Mouse (Mus musculus) testis, adult 2 months (tissue): ENCODE data around the gene Cyp2d26. TPM values are rescaled to one million over a fixed set of nuclear protein-coding genes. Genes with fewer than 3 reads are reported as not detected.

Experiments
- H3K27ac ChIP-seq: fragments of 200-500 bp; 2 replicates; pipeline ENCODE4 v1.5.1; 2012; ENCODE audit warnings: low read depth, low read length; ENCODE audit not compliant: control insufficient read depth, insufficient read depth
- H3K27me3 ChIP-seq: fragments of 200-500 bp; 2 replicates; pipeline ENCODE4 v1.6.1; 2012; ENCODE audit warnings: mild to moderate bottlenecking, low read length, moderate library complexity; ENCODE audit not compliant: control insufficient read depth, insufficient read depth
- H3K36me3 ChIP-seq: fragments of 200-500 bp; 2 replicates; pipeline ENCODE4 v1.6.1; 2012; ENCODE audit warnings: mild to moderate bottlenecking, low read length; ENCODE audit not compliant: control insufficient read depth, insufficient read depth
- H3K4me1 ChIP-seq: fragments of 200-500 bp; 2 replicates; pipeline ENCODE4 v1.6.1; 2012; ENCODE audit warnings: low read length; ENCODE audit not compliant: control insufficient read depth, insufficient read depth
- H3K4me3 ChIP-seq: fragments of 200-500 bp; 2 replicates; pipeline ENCODE4 v1.5.1; 2012; ENCODE audit warnings: low read depth, mild to moderate bottlenecking, low read length, moderate library complexity, mixed read lengths; ENCODE audit not compliant: control insufficient read depth
- CTCF ChIP-seq: fragments of 200-500 bp; IDR thresholded peaks from 2 replicates; pipeline ENCODE4 v1.5.1; 2012; ENCODE audit warnings: low read depth, mild to moderate bottlenecking, inconsistent platforms, low read length, moderate library complexity; ENCODE audit not compliant: control insufficient read depth, insufficient read depth, insufficient replicate concordance
- POLR2A ChIP-seq: fragments of 200-500 bp; IDR thresholded peaks from 2 replicates; pipeline ENCODE4 v1.6.1; 2012; ENCODE audit warnings: low read depth, mild to moderate bottlenecking, inconsistent platforms, low read length, moderate library complexity; ENCODE audit not compliant: control insufficient read depth
- polyA plus RNA-seq: library from polyadenylated mRNA; depleted of rRNA; stranded (reverse); fragments of >200 nt; gene quantifications from 2 replicates; pipeline ENCODE4 v1.2.3, GENCODE M21; 2012; rRNA removed

Gene Cyp2d26
- polyA plus RNA-seq, 1 experiment, result 28.8 TPM

- Histone ChIP-seq H3K36me3 (no peaks in the 10 kb centered on the region), H3K27me3 (no peaks in the 10 kb centered on the region), H3K27ac (no peak within 1 kb of the TSS), H3K4me3 (no peak within 1 kb of the TSS), H3K4me1 (no peaks in the 10 kb centered on the region)
- TF ChIP-seq POLR2A, result no peak
- no peak for TF ChIP-seq CTCF
Observed at GRCm38 (mm10) chr15:82763631-82764420, 30.3 kb downstream of the Cyp2d26 start, which contains the start of gene Cyp2d40. Gene Cyp2d40 (minus strand): TSS chr15:82764183.

DNA sequence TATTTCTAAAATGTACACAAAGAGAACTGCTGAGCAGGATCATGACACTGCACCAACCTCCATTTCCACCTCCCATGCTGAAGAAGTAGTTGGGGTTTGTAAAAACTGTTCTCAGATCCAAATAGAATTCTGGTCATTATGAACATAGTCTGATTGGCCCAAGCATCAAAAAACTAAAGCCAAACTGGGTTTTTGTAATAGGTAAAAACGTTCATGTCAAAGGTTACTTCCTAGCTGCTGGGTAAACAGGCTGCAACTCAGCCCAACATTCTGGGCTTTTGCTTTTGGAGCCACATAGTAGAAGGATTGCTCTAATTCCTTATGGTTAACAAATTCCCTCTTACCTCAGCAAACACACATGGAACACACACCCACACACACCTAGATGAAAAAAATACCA lies 46.0 kb downstream of the Cyp2d26 start:
- no peaks in the 10 kb centered on the region for H3K36me3 ChIP-seq
- no peak overlapping the region for H3K27ac ChIP-seq
- TF ChIP-seq CTCF (no peak), POLR2A (no peak)
- no peaks in the 10 kb centered on the region for H3K27me3 ChIP-seq
- no peak overlapping the region for H3K4me3 ChIP-seq
- H3K4me1 ChIP-seq, result no peaks in the 10 kb centered on the region

- Histone ChIP-seq H3K4me1 (no peaks in the 10 kb centered on the region), H3K27ac (no peak overlapping the region), H3K27me3 (no peaks in the 10 kb centered on the region), H3K36me3 (no peaks in the 10 kb centered on the region), H3K4me3 (no peak overlapping the region)
- TF ChIP-seq CTCF, result no peak
Observed at GRCm38 (mm10) chr15:82747516-82747915, 46.6 kb downstream of the Cyp2d26 start.

Other genes with a start within 250 kb of the Cyp2d26 start
- gene Cyp2d12, start 239.2 kb downstream of the Cyp2d26 start, polyA plus RNA-seq, result not detected in 2 replicates
- gene Cyp2d34, start 173.3 kb downstream of the Cyp2d26 start, polyA plus RNA-seq, result not detected in 2 replicates
- gene Cyp2d40, start 30.1 kb downstream of the Cyp2d26 start, polyA plus RNA-seq, result not detected in 2 replicates
- gene Tcf20, start 193.6 kb upstream of the Cyp2d26 start, polyA plus RNA-seq, result 26.0 and 27.1 TPM in 2 replicates
- 1.3 and 1.5 TPM in 2 replicates for gene Nfam1, start 239.0 kb upstream of the Cyp2d26 start, polyA plus RNA-seq